Mouse (Mus musculus) forebrain, embryonic 11.5 days (tissue): Measurements from ENCODE around the gene Npb. TPM values are rescaled to one million over a fixed set of nuclear protein-coding genes. Genes with fewer than 3 reads are reported as not detected.
A peak's percentile ranks its signal among the peaks of the same experiment; 100 is the strongest.

Experiments used
- ATAC-seq: fragments of 200-750 bp; cut with Nextera tagmentation; replicated peaks from 2 replicates; pipeline ENCODE4 v1.8.0; 2017; ENCODE audit warnings: moderate TSS enrichment; ENCODE audit not compliant: low FRiP score
- DNase-seq: peaks from one replicate; pipeline ENCODE4 v3.0.0-alpha.2; 2017; ENCODE audit warnings: low spot score
- H3K27ac ChIP-seq: fragments of 300-500 bp; sonication (generic); 2 replicates; pipeline ENCODE4 v1.5.1; 2014; ENCODE audit warnings: low read depth, low read length
- H3K27me3 ChIP-seq: fragments of 300-500 bp; sonication (generic); 2 replicates; pipeline ENCODE4 v1.6.1; 2014; ENCODE audit warnings: mild to moderate bottlenecking, low read length, mixed read lengths; ENCODE audit not compliant: control insufficient read depth, insufficient read depth
- H3K36me3 ChIP-seq: fragments of 300-500 bp; sonication (generic); 2 replicates; pipeline ENCODE4 v1.6.1; 2014; ENCODE audit warnings: mild to moderate bottlenecking, low read length, moderate library complexity, mixed read lengths; ENCODE audit not compliant: control insufficient read depth, insufficient read depth
- H3K4me1 ChIP-seq: fragments of 300-500 bp; sonication (generic); replicated peaks from 2 replicates; pipeline ENCODE4 v1.6.1; 2014; ENCODE audit warnings: low read length, mixed read lengths; ENCODE audit not compliant: control insufficient read depth, insufficient read depth
- H3K4me2 ChIP-seq: fragments of 300-500 bp; sonication (generic); 2 replicates; pipeline ENCODE4 v1.6.1; 2014; ENCODE audit warnings: low read depth, mild to moderate bottlenecking, low read length, moderate library complexity, mixed read lengths; ENCODE audit not compliant: severe bottlenecking
- H3K4me3 ChIP-seq: fragments of 300-500 bp; sonication (generic); 2 replicates; pipeline ENCODE4 v1.5.1; 2014; ENCODE audit warnings: low read depth, low read length
- H3K9ac ChIP-seq: fragments of 300-500 bp; sonication (generic); 2 replicates; pipeline ENCODE4 v1.6.1; 2014; ENCODE audit warnings: low read length
- H3K9me3 ChIP-seq: fragments of 300-500 bp; sonication (generic); 2 replicates; pipeline ENCODE4 v1.6.1; 2016; ENCODE audit warnings: low read length, mixed read lengths; ENCODE audit not compliant: control insufficient read depth
- WGBS: fragments of 180-500 bp; shearing (Covaris S2); extraction: QIAGEN DNeasy Blood & Tissue Kit; methylation state at CpG from one replicate; pipeline ENCODE4 v1.1.7; 2014; 5-methylcytosine and 5-hydroxymethylcytosine counted together
- polyA plus RNA-seq: library from polyadenylated mRNA; unstranded; fragments of >200 nt; fragmentation: Nextera tagmentation; extraction: Ambion mirVana; gene quantifications from 2 replicates; pipeline ENCODE4 v1.2.1, GENCODE M21; 2014

Npb gene
- polyA plus RNA-seq, 1 experiment from 2014 or later: not detected

DNA sequence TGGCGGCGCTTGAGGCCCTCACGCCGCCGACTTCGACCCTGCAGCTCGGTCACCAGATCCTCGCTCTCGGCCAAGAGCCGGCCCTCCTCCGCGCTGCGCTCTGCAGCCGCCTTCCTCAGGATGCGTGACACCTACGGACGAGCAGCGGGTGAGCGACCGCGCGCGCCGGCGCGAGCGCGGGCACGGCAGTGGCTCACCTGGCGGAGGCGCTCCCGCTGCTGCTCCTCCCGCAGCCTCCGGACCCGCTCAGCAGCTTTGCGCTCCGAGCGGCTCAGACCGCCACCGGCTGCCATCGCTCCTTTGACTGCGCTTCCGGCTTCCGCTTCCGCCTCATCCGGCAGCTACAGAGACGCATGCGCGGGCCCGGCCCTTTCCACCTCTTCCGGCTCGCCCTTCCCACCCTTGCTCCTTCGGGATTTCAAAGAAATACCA, 16.4 kb downstream of the Npb start:
- ATAC-seq (peak; percentile 79), DNase-seq (peak; percentile 91)
- peak overlapping the region; percentile 94 for H3K4me2 ChIP-seq
- peak overlapping the region; percentile 74 for H3K9ac ChIP-seq
- H3K27me3 ChIP-seq: no peaks in the 10 kb centered on the region
- peak overlapping the region; percentile 97 for H3K4me3 ChIP-seq
- under 1% methylated on average over 51 of the region's 53 CpGs for WGBS
- H3K27ac ChIP-seq: peak overlapping the region; percentile 63
- peaks cover 2% of the 10 kb centered on the region; the same call in 1 of the 2 replicates for H3K4me1 ChIP-seq
- H3K36me3 ChIP-seq: peaks cover 8% of the 10 kb centered on the region; the same call in 1 of the 2 replicates
- H3K9me3 ChIP-seq: no peaks in the 10 kb centered on the region

- H3K27me3 ChIP-seq: no peaks in the 10 kb centered on the region
- WGBS: 26% methylated on average over 5 of the region's 5 CpGs
- no peaks in the 10 kb centered on the region for H3K9me3 ChIP-seq
- H3K36me3 ChIP-seq: peaks cover 8% of the 10 kb centered on the region; the same call in 1 of the 2 replicates
- H3K27ac ChIP-seq: peak within 1 kb of the TSS; percentile 63
- H3K4me3 ChIP-seq: peak within 1 kb of the TSS; percentile 97
- H3K9ac ChIP-seq: peak within 1 kb of the TSS; percentile 74
- ATAC-seq (peak; percentile 55), DNase-seq (peak; percentile 50)
- H3K4me1 ChIP-seq: peaks cover 4% of the 10 kb centered on the region
- H3K4me2 ChIP-seq: peak within 1 kb of the TSS; percentile 94
Observed at GRCm38 (mm10) chr11:120625152-120625775, 17.0 kb downstream of the Npb start, which contains the start of gene Sirt7. Sirt7 (minus strand) TSS chr11:120625240.

DNA sequence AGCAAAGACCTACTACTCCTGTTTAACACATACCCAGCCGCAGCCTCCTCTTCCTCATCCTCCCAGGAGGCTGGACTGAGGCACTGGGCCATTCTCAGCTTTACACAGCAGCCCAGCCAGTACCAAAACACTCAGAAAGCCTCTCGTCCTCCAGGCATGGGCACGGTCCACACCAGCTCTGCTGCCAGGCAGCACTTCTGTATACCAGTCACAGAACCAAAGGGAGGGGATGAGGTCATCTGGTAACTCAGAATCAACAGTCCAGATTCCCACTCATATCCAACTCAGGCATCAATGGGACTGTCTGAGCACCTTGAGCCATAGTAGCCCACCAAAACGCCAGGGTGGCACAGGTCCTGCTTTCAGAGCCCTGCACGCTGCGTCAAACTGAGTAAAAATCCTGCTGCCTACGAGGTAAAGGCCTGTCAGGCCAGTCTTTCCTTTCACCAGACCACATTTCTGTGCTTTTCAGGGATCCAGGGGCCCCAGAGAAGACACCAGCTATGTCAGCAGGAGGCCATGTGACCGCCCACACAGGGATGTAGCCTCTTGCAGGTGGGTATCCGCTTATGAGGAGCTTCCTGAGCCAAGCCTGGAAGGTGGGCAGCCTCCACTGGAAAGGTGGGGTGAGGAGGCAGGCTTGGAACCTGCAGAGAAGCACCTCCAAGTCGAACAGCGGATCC, 18.6 kb downstream of the Npb start:
- Histone ChIP-seq H3K9me3 (no peaks in the 10 kb centered on the region), H3K27me3 (no peaks in the 10 kb centered on the region; the same call in 1 of the 2 replicates), H3K4me3 (no peak overlapping the region), H3K36me3 (peaks cover 5% of the 10 kb centered on the region; the same call in 1 of the 2 replicates), H3K4me1 (peaks cover 14% of the 10 kb centered on the region), H3K27ac (no peak overlapping the region), H3K9ac (no peak overlapping the region), H3K4me2 (no peak overlapping the region)
- DNase-seq (no peak), ATAC-seq (no peak)
- 89% methylated on average over 11 of the region's 11 CpGs for WGBS

- H3K9ac ChIP-seq: no peak overlapping the region
- H3K36me3 ChIP-seq: peaks cover 5% of the 10 kb centered on the region; the same call in 1 of the 2 replicates
- H3K4me3 ChIP-seq: no peak overlapping the region
- no peak overlapping the region for H3K27ac ChIP-seq
- no peak for ATAC-seq
- H3K4me2 ChIP-seq: no peak overlapping the region
- H3K4me1 ChIP-seq: peaks cover 18% of the 10 kb centered on the region
- H3K9me3 ChIP-seq: no peaks in the 10 kb centered on the region
- 84% methylated on average over 22 of the region's 22 CpGs for WGBS
- no peaks in the 10 kb centered on the region; the same call in 1 of the 2 replicates for H3K27me3 ChIP-seq
- DNase-seq: no peak
Observed at GRCm38 (mm10) chr11:120627468-120628300, 19.4 kb downstream of the Npb start.

- DNase-seq: no peak
- Histone ChIP-seq H3K27me3 (no peaks in the 10 kb centered on the region; the same call in 1 of the 2 replicates), H3K36me3 (peaks cover 5% of the 10 kb centered on the region; the same call in 1 of the 2 replicates), H3K4me1 (peaks cover 19% of the 10 kb centered on the region), H3K9ac (no peak overlapping the region), H3K4me3 (no peak overlapping the region), H3K9me3 (no peaks in the 10 kb centered on the region), H3K4me2 (no peak overlapping the region), H3K27ac (no peak overlapping the region)
- 96% methylated on average over 23 of the region's 23 CpGs for WGBS
- ATAC-seq: no peak
Observed at GRCm38 (mm10) chr11:120628601-120629340, 20.5 kb downstream of the Npb start.

DNA sequence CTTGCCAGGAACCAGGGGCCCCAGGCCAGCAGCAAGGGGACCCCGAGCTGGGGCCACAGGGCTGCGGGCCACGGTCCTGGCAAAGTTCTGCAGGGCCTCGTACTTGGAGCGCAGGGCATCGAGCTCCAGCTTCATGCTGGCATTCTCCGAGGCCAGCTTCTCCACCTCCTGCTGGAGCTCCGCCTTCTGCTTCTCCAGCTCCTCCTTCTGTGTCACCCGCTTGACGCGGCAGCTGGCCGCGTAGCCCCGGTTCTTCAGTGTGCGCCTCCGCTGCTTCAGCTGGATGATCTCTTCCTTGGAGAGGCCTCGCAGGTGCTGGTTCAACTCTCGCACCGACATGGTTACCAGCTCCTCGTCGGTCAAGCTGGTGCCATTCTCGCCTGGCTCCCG, 21.1 kb downstream of the Npb start:
- 79% methylated on average over 23 of the region's 23 CpGs for WGBS
- H3K27me3 ChIP-seq: no peaks in the 10 kb centered on the region; the same call in 1 of the 2 replicates
- no peak for ATAC-seq
- H3K9me3 ChIP-seq: no peaks in the 10 kb centered on the region
- H3K4me2 ChIP-seq: no peak overlapping the region
- H3K4me3 ChIP-seq: no peak overlapping the region
- no peak overlapping the region for H3K9ac ChIP-seq
- no peak overlapping the region for H3K27ac ChIP-seq
- H3K36me3 ChIP-seq: peaks cover 5% of the 10 kb centered on the region; the same call in 1 of the 2 replicates
- DNase-seq: peak; percentile 55
- H3K4me1 ChIP-seq: peaks cover 22% of the 10 kb centered on the region

GRCm38 (mm10) chr11:120629911-120630310, 21.6 kb downstream of the Npb start:
- H3K36me3 ChIP-seq: peaks cover 5% of the 10 kb centered on the region; the same call in 1 of the 2 replicates
- peaks cover 22% of the 10 kb centered on the region for H3K4me1 ChIP-seq
- 22% methylated on average over 7 of the region's 7 CpGs for WGBS
- H3K4me3 ChIP-seq: no peak overlapping the region
- no peak for ATAC-seq
- H3K9ac ChIP-seq: 0 out of 2 replicates have a peak overlapping the region, but pooled peaks have one; percentile 29
- no peak for DNase-seq
- no peaks in the 10 kb centered on the region; the same call in 1 of the 2 replicates for H3K27me3 ChIP-seq
- no peaks in the 10 kb centered on the region for H3K9me3 ChIP-seq
- no peak overlapping the region for H3K27ac ChIP-seq
- H3K4me2 ChIP-seq: no peak overlapping the region
